ENCODE assay signal across 8 mouse cellular contexts in the genomic region with DNA sequence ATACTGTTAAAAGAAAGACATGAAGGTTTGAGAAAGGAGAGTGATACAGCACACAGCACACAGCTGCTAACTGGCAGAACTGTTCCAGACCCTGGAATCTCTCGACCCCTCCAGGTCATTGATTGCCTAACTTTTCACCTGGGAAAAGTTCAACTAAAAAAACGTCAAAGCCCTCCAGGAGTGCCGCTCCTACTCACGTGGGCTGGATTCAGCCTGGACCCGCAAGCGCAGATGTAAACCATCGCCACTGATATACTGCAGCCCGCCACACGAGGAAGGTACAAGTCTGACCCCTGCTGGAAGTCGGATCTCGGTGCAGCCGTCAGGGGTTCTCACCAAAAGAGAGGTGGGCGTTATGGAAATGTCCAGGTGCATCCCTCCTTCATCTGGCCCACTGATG. TPM values are rescaled to one million over a fixed set of nuclear protein-coding genes. Genes with fewer than 3 reads are reported as not detected.
DNase-seq lines count a peak whose midpoint lies in the region; ATAC-seq and TF ChIP-seq lines count a peak whose summit lies in the region.

No protein-coding gene starts in this region.

- H3K27me3 ChIP-seq in MEL (ENCODE audit: control insufficient read depth in 1 of 2, insufficient read depth in 2 of 2, low read length in 2 of 2) = no peaks in the 10 kb centered on the region
- H3K27me3 ChIP-seq in forebrain, embryonic 12.5 days = peaks cover 10% of the 10 kb centered on the region
- no peaks in the 10 kb centered on the region for H3K27me3 ChIP-seq in hindbrain, embryonic 11.5 days (ENCODE audit: control insufficient read depth, insufficient read depth, low read length)

- TF ChIP-seq CTCF in MEL (IDR thresholded peaks at IDR 0.05 in 2 of 3, conservative IDR thresholded peaks at IDR 0.05 in 1 of 3; ENCODE audit: control insufficient read depth in 1 of 3, insufficient read depth in 1 of 3, low read depth in 2 of 3, low read length in 3 of 3, poor library complexity in 1 of 3, severe bottlenecking in 1 of 3) = peak; percentile 59 to 76 (median 69)

- H3K9ac ChIP-seq in MEL (ENCODE audit: control insufficient read depth, low read depth, low read length, poor library complexity, severe bottlenecking) = peak overlapping the region; percentile 37; the same call in 1 of the 2 replicates
- no peak overlapping the region for H3K9ac ChIP-seq in forebrain, embryonic 12.5 days
- no peak overlapping the region for H3K9ac ChIP-seq in hindbrain, embryonic 11.5 days (ENCODE audit: low read depth, low read length)

- TF ChIP-seq POLR2A in MEL (IDR thresholded peaks at IDR 0.05; ENCODE audit: control insufficient read depth in 1 of 2, insufficient read depth in 1 of 2, low read depth in 1 of 2, low read length in 2 of 2, poor library complexity in 1 of 2) = no peak

- H3K4me1 ChIP-seq in MEL (ENCODE audit: control insufficient read depth in 1 of 2, insufficient read depth in 2 of 2, low read length in 2 of 2) = no peaks in the 10 kb centered on the region
- peaks cover 11% of the 10 kb centered on the region; the same call in 1 of the 2 replicates for H3K4me1 ChIP-seq in forebrain, embryonic 12.5 days
- no peaks in the 10 kb centered on the region for H3K4me1 ChIP-seq in hindbrain, embryonic 11.5 days (replicated peaks; ENCODE audit: control insufficient read depth, insufficient read depth, low read length)

- peak; percentile 68 for ATAC-seq in forebrain, embryonic 12.5 days (ENCODE audit: low FRiP score)
- ATAC-seq in hindbrain, embryonic 11.5 days (ENCODE audit: low FRiP score) = peak; percentile 85

- H3K9me3 ChIP-seq in MEL (replicated peaks; ENCODE audit: insufficient read depth, low read length) = no peaks in the 10 kb centered on the region
- no peaks in the 10 kb centered on the region for H3K9me3 ChIP-seq in forebrain, embryonic 12.5 days
- no peaks in the 10 kb centered on the region for H3K9me3 ChIP-seq in hindbrain, embryonic 11.5 days (ENCODE audit: control insufficient read depth, low read length)

- DNase-seq in MEL (ENCODE audit: low read depth, low spot score) = peak; percentile 69
- peak; percentile 37 for DNase-seq in c-Kit-positive CD71-positive TER-119-positive erythroid progenitor cells, embryonic 14.5 days (ENCODE audit: low spot score)
- peak; percentile 83 for DNase-seq in hindbrain, embryonic 11.5 days (ENCODE audit: low spot score)
- DNase-seq in layer of hippocampus, postnatal 25 days (ENCODE audit: extremely low spot score in 1 of 2, low spot score in 1 of 2) = peak; percentile 37 to 64
- peak; percentile 70 for DNase-seq in lung, postnatal 10 days
- peak; percentile 45 for DNase-seq in ovary, postnatal 36 days (ENCODE audit: low spot score)
- DNase-seq in thymus, postnatal 4 days = peak; percentile 75

- no peak for TF ChIP-seq EP300 in MEL (IDR thresholded peaks at IDR 0.05; ENCODE audit: low read depth in 1 of 2, low read length in 2 of 2)

- H3K4me3 ChIP-seq in MEL (ENCODE audit: control insufficient read depth in 1 of 2, insufficient read depth in 1 of 2, low read depth in 2 of 2, low read length in 2 of 2) = peak overlapping the region in 1 of 2 experiments; percentile 36; a peak in 1 of 4 replicates
- H3K4me3 ChIP-seq in forebrain, embryonic 12.5 days (replicated peaks) = no peak overlapping the region
- H3K4me3 ChIP-seq in hindbrain, embryonic 11.5 days (ENCODE audit: low read depth, low read length) = no peak overlapping the region

- peak overlapping the region; percentile 43 for H3K4me2 ChIP-seq in forebrain, embryonic 12.5 days
- peak overlapping the region; percentile 24; the same call in 1 of the 2 replicates for H3K4me2 ChIP-seq in hindbrain, embryonic 11.5 days (replicated peaks; ENCODE audit: low read depth, low read length)

- TF ChIP-seq RAD21 in MEL (IDR thresholded peaks at IDR 0.05; ENCODE audit: low read depth, low read length) = peak; percentile 73

- H3K79me2 ChIP-seq in MEL (ENCODE audit: control insufficient read depth, insufficient read depth, low read length, poor library complexity) = no peaks in the 10 kb centered on the region

- H3K27ac ChIP-seq in MEL (ENCODE audit: control insufficient read depth, low read depth, low read length) = no peak overlapping the region
- H3K27ac ChIP-seq in forebrain, embryonic 12.5 days = no peak overlapping the region
- no peak overlapping the region for H3K27ac ChIP-seq in hindbrain, embryonic 11.5 days (ENCODE audit: low read depth, low read length)

- H3K36me3 ChIP-seq in MEL (ENCODE audit: control insufficient read depth in 1 of 2, insufficient read depth in 2 of 2, low read length in 2 of 2) = no peaks in the 10 kb centered on the region
- H3K36me3 ChIP-seq in forebrain, embryonic 12.5 days (replicated peaks) = no peaks in the 10 kb centered on the region
- no peaks in the 10 kb centered on the region for H3K36me3 ChIP-seq in hindbrain, embryonic 11.5 days (ENCODE audit: control insufficient read depth, insufficient read depth, low read length)

- 2% methylated on average over 13 of the region's 13 CpGs for WGBS in forebrain, embryonic 12.5 days
- WGBS in hindbrain, embryonic 11.5 days = under 1% methylated on average over 13 of the region's 13 CpGs

TF ChIP-seq in MEL, 35 proteins besides CTCF, POLR2A, EP300 and RAD21:
- TF ChIP-seq MXI1 (IDR thresholded peaks at IDR 0.05; ENCODE audit: low read depth, low read length) (peak; percentile 53; the same call in 1 of the 2 replicates), KAT2A (conservative IDR thresholded peaks at IDR 0.05; ENCODE audit: low read depth, low read length) (no peak), ETS1 (IDR thresholded peaks at IDR 0.05; ENCODE audit: low read depth, low read length) (no peak), ZC3H11A (IDR thresholded peaks at IDR 0.05; ENCODE audit: low read depth, low read length) (peak; percentile 37; the same call in 1 of the 2 replicates), SMC3 (IDR thresholded peaks at IDR 0.05; ENCODE audit: low read depth, low read length) (peak; percentile 66), GATA1 (IDR thresholded peaks at IDR 0.05; ENCODE audit: low read depth, low read length) (no peak), UBTF (IDR thresholded peaks at IDR 0.05; ENCODE audit: borderline replicate concordance, insufficient read depth, low read depth, low read length) (no peak)
TF ChIP-seq in MEL: peak in this region for 3.

RNA-seq across cellular contexts. Expression of a gene that starts 13.1 kb away (rescaled TPM):
- 4.3 and 6.4 TPM in 2 replicates for total RNA-seq in MEL (2012; rRNA removed)
- 1 to 10 TPM in 1 of 2 experiments, not detected in 1; 7.2 TPM for polyA plus RNA-seq in MEL (2012; ENCODE audit: insufficient read depth in 1 of 2, insufficient read length in 2 of 2, low read depth in 1 of 2, low replicate concordance in 2 of 2, missing spikeins in 1 of 2)
- 6.2 and 6.9 TPM in 2 replicates for polyA plus RNA-seq in forebrain, embryonic 12.5 days (2016; fragmentation: Nextera tagmentation; extraction: Ambion mirVana)
- 6.1 and 8.1 TPM in 2 replicates for polyA plus RNA-seq in hindbrain, embryonic 11.5 days (2014; fragmentation: Nextera tagmentation; extraction: Ambion mirVana)
- 1 to 10 TPM; 3.7 TPM for total RNA-seq in layer of hippocampus, postnatal 25 days (2021)

RNA-seq across cellular contexts. Expression of a gene that starts 15.3 kb away (rescaled TPM):
- 14.6 and 15.0 TPM in 2 replicates for total RNA-seq in MEL (2012; rRNA removed)
- polyA plus RNA-seq in MEL (2012; ENCODE audit: insufficient read depth in 1 of 2, insufficient read length in 2 of 2, low read depth in 1 of 2, low replicate concordance in 2 of 2, missing spikeins in 1 of 2) = 10 to 100 TPM in 1 of 2 experiments, not detected in 1; 16.8 TPM
- 21.2 and 21.7 TPM in 2 replicates for polyA plus RNA-seq in forebrain, embryonic 12.5 days (2016; fragmentation: Nextera tagmentation; extraction: Ambion mirVana)
- polyA plus RNA-seq in hindbrain, embryonic 11.5 days (2014; fragmentation: Nextera tagmentation; extraction: Ambion mirVana) = 17.2 and 25.3 TPM in 2 replicates
- total RNA-seq in layer of hippocampus, postnatal 25 days (2021) = 10 to 100 TPM; 46.5 to 60.2 TPM
